Mouse (Mus musculus) midbrain, embryonic 11.5 days (tissue): Measurements from ENCODE around the gene Ptpn11. TPM values are rescaled to one million over a fixed set of nuclear protein-coding genes. Genes with fewer than 3 reads are reported as not detected.

Experiments used
- ATAC-seq: fragments of 200-750 bp; cut with Nextera tagmentation; 2 replicates; pipeline ENCODE4 v1.8.0; 2017; ENCODE audit warnings: moderate TSS enrichment, moderate library complexity; ENCODE audit not compliant: low FRiP score
- DNase-seq: peaks from one replicate; pipeline ENCODE4 v3.0.0; 2015; ENCODE audit warnings: low spot score; ENCODE audit errors: missing footprints
- H3K27ac ChIP-seq: fragments of 300-500 bp; sonication (generic); 2 replicates; pipeline ENCODE4 v1.5.1; 2014; ENCODE audit warnings: low read depth, low read length
- H3K27me3 ChIP-seq: fragments of 300-500 bp; sonication (generic); 2 replicates; pipeline ENCODE4 v1.6.1; 2014; ENCODE audit warnings: mild to moderate bottlenecking, low read length, moderate library complexity, mixed read lengths; ENCODE audit not compliant: control insufficient read depth, insufficient read depth
- H3K36me3 ChIP-seq: fragments of 300-500 bp; sonication (generic); 2 replicates; pipeline ENCODE4 v1.6.1; 2014; ENCODE audit warnings: mild to moderate bottlenecking, low read length, moderate library complexity, mixed read lengths; ENCODE audit not compliant: control insufficient read depth, insufficient read depth
- H3K4me1 ChIP-seq: fragments of 300-500 bp; sonication (generic); 2 replicates; pipeline ENCODE4 v1.6.1; 2014; ENCODE audit warnings: low read length; ENCODE audit not compliant: control insufficient read depth, insufficient read depth
- H3K4me2 ChIP-seq: fragments of 300-500 bp; sonication (generic); 2 replicates; pipeline ENCODE4 v1.6.1; 2014; ENCODE audit warnings: mild to moderate bottlenecking, moderate library complexity
- H3K4me3 ChIP-seq: fragments of 300-500 bp; sonication (generic); 2 replicates; pipeline ENCODE4 v1.5.1; 2014; ENCODE audit warnings: low read depth, low read length
- H3K9ac ChIP-seq: fragments of 300-500 bp; sonication (generic); 2 replicates; pipeline ENCODE4 v1.6.1; 2014; ENCODE audit warnings: low read length
- H3K9me3 ChIP-seq: fragments of 300-500 bp; sonication (generic); 2 replicates; pipeline ENCODE4 v1.6.1; 2016; ENCODE audit warnings: low read length; ENCODE audit not compliant: control insufficient read depth
- WGBS: fragments of 180-500 bp; shearing (Covaris S2); extraction: QIAGEN DNeasy Blood & Tissue Kit; methylation state at CpG from one replicate; pipeline ENCODE4 v1.1.7; 2014; 5-methylcytosine and 5-hydroxymethylcytosine counted together
- polyA plus RNA-seq: library from polyadenylated mRNA; unstranded; fragments of >200 nt; fragmentation: Nextera tagmentation; extraction: Ambion mirVana; gene quantifications from 2 replicates; pipeline ENCODE4 v1.2.1, GENCODE M21; 2014

Gene Ptpn11
- polyA plus RNA-seq, 1 experiment from 2014 or later = 25.2 TPM

- ATAC-seq = no peak
- H3K9ac ChIP-seq = no peak overlapping the region
- no peaks in the 10 kb centered on the region for H3K9me3 ChIP-seq
- no peak overlapping the region for H3K4me2 ChIP-seq
- 92% methylated on average over 4 of the region's 4 CpGs for WGBS
- no peaks in the 10 kb centered on the region for H3K27me3 ChIP-seq
- no peaks in the 10 kb centered on the region for H3K4me1 ChIP-seq
- H3K27ac ChIP-seq = no peak overlapping the region
- H3K36me3 ChIP-seq = peaks cover 4% of the 10 kb centered on the region; the same call in 1 of the 2 replicates
- H3K4me3 ChIP-seq = no peak overlapping the region
- DNase-seq = no peak
Observed at GRCm38 (mm10) chr5:121172835-121173234, 18.4 kb downstream of the Ptpn11 start.

- Histone ChIP-seq H3K9ac (no peak overlapping the region), H3K4me3 (no peak overlapping the region), H3K36me3 (peaks cover 4% of the 10 kb centered on the region; the same call in 1 of the 2 replicates), H3K9me3 (no peaks in the 10 kb centered on the region), H3K4me1 (no peaks in the 10 kb centered on the region), H3K27me3 (no peaks in the 10 kb centered on the region), H3K27ac (no peak overlapping the region), H3K4me2 (no peak overlapping the region)
- DNase-seq (no peak), ATAC-seq (no peak)
- 89% methylated on average over 2 of the region's 2 CpGs for WGBS
Observed at GRCm38 (mm10) chr5:121169588-121169987, 21.6 kb downstream of the Ptpn11 start.

DNA sequence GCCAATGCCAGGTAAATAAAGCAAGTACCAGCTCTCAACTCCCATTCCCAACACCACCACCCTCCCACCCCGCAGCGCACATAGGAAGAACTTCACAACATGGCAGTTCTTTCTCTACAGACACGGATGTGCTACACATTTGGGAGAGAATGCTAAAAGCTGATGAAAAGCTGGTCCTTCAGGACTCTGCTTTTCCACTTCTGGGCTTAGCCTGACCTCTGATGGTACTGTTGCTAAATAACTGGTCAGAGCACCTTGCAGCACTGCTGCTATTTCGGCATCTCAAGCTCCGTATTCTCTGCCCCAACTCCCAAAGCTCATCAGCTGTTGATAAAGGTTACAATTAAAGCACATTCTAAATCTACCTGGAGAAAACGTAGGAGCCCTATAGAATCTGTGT, 24.3 kb downstream of the Ptpn11 start:
- DNase-seq = no peak
- Histone ChIP-seq H3K9ac (no peak overlapping the region), H3K9me3 (no peaks in the 10 kb centered on the region), H3K4me3 (no peak overlapping the region), H3K27ac (no peak overlapping the region), H3K36me3 (peaks cover 17% of the 10 kb centered on the region), H3K27me3 (no peaks in the 10 kb centered on the region), H3K4me2 (no peak overlapping the region), H3K4me1 (no peaks in the 10 kb centered on the region)
- ATAC-seq = no peak
- 98% methylated on average over 6 of the region's 6 CpGs for WGBS

DNA sequence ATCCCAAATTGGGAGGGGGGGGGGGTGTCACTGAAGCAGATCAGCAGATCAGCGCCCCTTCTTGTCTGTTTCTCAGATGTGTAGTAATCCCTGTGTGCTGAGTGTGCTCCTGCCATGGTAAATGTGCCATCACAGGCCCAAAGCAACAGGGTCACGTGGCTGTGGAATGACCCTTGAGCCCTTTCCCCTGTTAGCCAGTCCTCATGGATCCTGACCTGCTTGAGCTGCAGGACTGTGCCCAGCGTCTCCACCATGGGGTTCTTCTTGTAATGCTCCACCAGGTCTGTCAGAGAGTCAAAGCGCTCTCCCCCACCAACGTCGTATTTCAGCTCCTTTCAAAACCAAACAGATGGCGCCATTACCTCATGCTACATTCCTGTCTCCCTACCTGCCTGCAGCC, 28.3 kb downstream of the Ptpn11 start:
- no peaks in the 10 kb centered on the region for H3K9me3 ChIP-seq
- H3K4me1 ChIP-seq = no peaks in the 10 kb centered on the region
- H3K9ac ChIP-seq = no peak overlapping the region
- no peak for DNase-seq
- ATAC-seq = no peak
- H3K36me3 ChIP-seq = peaks cover 17% of the 10 kb centered on the region
- no peak overlapping the region for H3K4me2 ChIP-seq
- WGBS = 91% methylated on average over 7 of the region's 7 CpGs
- H3K27me3 ChIP-seq = no peaks in the 10 kb centered on the region
- H3K4me3 ChIP-seq = no peak overlapping the region
- no peak overlapping the region for H3K27ac ChIP-seq

DNA sequence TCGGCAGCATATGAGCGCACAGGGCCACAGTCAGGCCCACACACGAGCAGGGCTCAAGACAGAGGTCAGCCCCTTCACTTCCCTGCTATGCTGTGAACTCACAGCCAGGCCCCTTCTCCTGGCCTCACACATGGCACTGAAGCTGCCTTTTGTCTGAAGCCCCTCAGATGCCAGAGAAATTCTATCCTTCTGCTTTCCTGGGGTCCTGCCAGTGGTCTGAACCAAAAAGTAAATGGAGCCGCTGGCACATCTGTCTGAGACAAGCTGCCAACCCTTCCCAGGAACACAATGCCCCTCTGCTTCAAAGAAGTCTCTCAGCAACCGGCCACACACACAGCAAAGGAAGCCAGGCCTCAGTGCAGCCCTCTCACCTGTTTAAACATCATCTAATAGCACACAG, 28.9 kb downstream of the Ptpn11 start:
- DNase-seq (no peak), ATAC-seq (no peak)
- H3K4me2 ChIP-seq = no peak overlapping the region
- peaks cover 19% of the 10 kb centered on the region for H3K36me3 ChIP-seq
- H3K9me3 ChIP-seq = no peaks in the 10 kb centered on the region
- H3K9ac ChIP-seq = no peak overlapping the region
- no peaks in the 10 kb centered on the region for H3K27me3 ChIP-seq
- no peak overlapping the region for H3K27ac ChIP-seq
- no peaks in the 10 kb centered on the region for H3K4me1 ChIP-seq
- WGBS = 91% methylated on average over 5 of the region's 5 CpGs
- no peak overlapping the region for H3K4me3 ChIP-seq

- Histone ChIP-seq H3K4me3 (no peak overlapping the region), H3K4me2 (no peak overlapping the region), H3K9me3 (no peaks in the 10 kb centered on the region), H3K27ac (no peak overlapping the region), H3K36me3 (peaks cover 19% of the 10 kb centered on the region), H3K9ac (no peak overlapping the region), H3K4me1 (no peaks in the 10 kb centered on the region), H3K27me3 (no peaks in the 10 kb centered on the region)
- 94% methylated on average over 7 of the region's 7 CpGs for WGBS
- no peak for DNase-seq
- ATAC-seq = no peak
Observed at GRCm38 (mm10) chr5:121158966-121159365, 32.2 kb downstream of the Ptpn11 start.

- no peak overlapping the region for H3K9ac ChIP-seq
- WGBS = 92% methylated on average over 5 of the region's 5 CpGs
- no peaks in the 10 kb centered on the region for H3K4me1 ChIP-seq
- no peak overlapping the region for H3K4me2 ChIP-seq
- H3K36me3 ChIP-seq = peaks cover 11% of the 10 kb centered on the region
- no peaks in the 10 kb centered on the region for H3K9me3 ChIP-seq
- no peak for DNase-seq
- H3K27ac ChIP-seq = no peak overlapping the region
- no peak overlapping the region for H3K4me3 ChIP-seq
- no peak for ATAC-seq
- H3K27me3 ChIP-seq = no peaks in the 10 kb centered on the region
Observed at GRCm38 (mm10) chr5:121157489-121157888, 33.7 kb downstream of the Ptpn11 start.

- Histone ChIP-seq H3K36me3 (peaks cover 8% of the 10 kb centered on the region), H3K9ac (no peak overlapping the region), H3K4me3 (no peak overlapping the region), H3K4me2 (no peak overlapping the region), H3K9me3 (no peaks in the 10 kb centered on the region), H3K27ac (no peak overlapping the region), H3K4me1 (no peaks in the 10 kb centered on the region), H3K27me3 (no peaks in the 10 kb centered on the region)
- 93% methylated on average over 2 of the region's 2 CpGs for WGBS
- ATAC-seq (no peak), DNase-seq (no peak)
Observed at GRCm38 (mm10) chr5:121157017-121157416, 34.2 kb downstream of the Ptpn11 start.

- WGBS = 92% methylated on average over 4 of the region's 4 CpGs
- H3K9ac ChIP-seq = no peak overlapping the region
- H3K27me3 ChIP-seq = no peaks in the 10 kb centered on the region
- H3K4me1 ChIP-seq = no peaks in the 10 kb centered on the region
- no peak overlapping the region for H3K4me2 ChIP-seq
- DNase-seq = no peak
- ATAC-seq = no peak
- H3K36me3 ChIP-seq = peaks cover 8% of the 10 kb centered on the region
- no peak overlapping the region for H3K4me3 ChIP-seq
- no peak overlapping the region for H3K27ac ChIP-seq
- no peaks in the 10 kb centered on the region for H3K9me3 ChIP-seq
Observed at GRCm38 (mm10) chr5:121156121-121156520, 35.1 kb downstream of the Ptpn11 start.

DNA sequence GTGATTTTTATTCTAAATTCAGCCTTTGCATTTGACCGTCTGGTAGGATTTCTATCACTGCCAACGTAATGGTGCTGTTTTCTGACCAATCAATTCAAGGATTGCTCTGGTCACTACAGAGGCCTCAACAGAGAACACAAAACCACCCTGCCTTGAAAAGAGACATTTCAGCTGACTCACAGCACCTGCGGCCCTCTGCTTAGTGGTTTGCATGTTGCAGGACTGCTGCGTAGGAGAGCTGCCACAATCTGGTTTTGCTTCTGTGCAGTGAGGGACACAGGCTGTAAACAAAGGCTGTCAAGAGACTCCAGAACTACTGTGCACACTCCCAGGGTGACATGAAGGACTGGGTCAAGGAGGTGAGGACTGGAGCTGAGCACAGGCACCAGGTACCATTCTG, 40.5 kb downstream of the Ptpn11 start:
- Histone ChIP-seq H3K4me3 (no peak overlapping the region), H3K36me3 (peaks cover 9% of the 10 kb centered on the region; the same call in 1 of the 2 replicates), H3K4me1 (no peaks in the 10 kb centered on the region), H3K9me3 (no peaks in the 10 kb centered on the region), H3K27ac (no peak overlapping the region), H3K27me3 (no peaks in the 10 kb centered on the region), H3K4me2 (no peak overlapping the region), H3K9ac (no peak overlapping the region)
- 93% methylated on average over 4 of the region's 4 CpGs for WGBS
- DNase-seq (no peak), ATAC-seq (no peak)
